Mouse (Mus musculus) forebrain, embryonic 10.5 days (tissue): ENCODE results near the gene Avp. TPM values are rescaled to one million over a fixed set of nuclear protein-coding genes. Genes with fewer than 3 reads are reported as not detected.
"Not testable (repeated sequence)": the region's sequence is repeated elsewhere in the genome, so short reads cannot be mapped to it uniquely, and the experiment has no call there.

Experiments used
- DNase-seq: peaks from one replicate; pipeline ENCODE4 v3.0.0-alpha.2; 2017; ENCODE audit warnings: low spot score; ENCODE audit errors: extremely low spot score
- H3K27ac ChIP-seq: fragments of 300-500 bp; sonication (generic); 2 replicates; pipeline ENCODE4 v1.5.1; 2016; ENCODE audit warnings: mild to moderate bottlenecking
- H3K27me3 ChIP-seq: fragments of 300-500 bp; sonication (generic); 2 replicates; pipeline ENCODE4 v1.6.1; 2016; ENCODE audit warnings: mild to moderate bottlenecking; ENCODE audit not compliant: poor library complexity, severe bottlenecking
- H3K36me3 ChIP-seq: fragments of 300-500 bp; sonication (generic); replicated peaks from 2 replicates; pipeline ENCODE4 v1.6.1; 2016; ENCODE audit warnings: mild to moderate bottlenecking, moderate library complexity
- H3K4me1 ChIP-seq: fragments of 300-500 bp; sonication (generic); 2 replicates; pipeline ENCODE4 v1.6.1; 2016
- H3K4me3 ChIP-seq: fragments of 300-500 bp; sonication (generic); 2 replicates; pipeline ENCODE4 v1.5.1; 2016; ENCODE audit warnings: mild to moderate bottlenecking, moderate library complexity
- H3K9me3 ChIP-seq: fragments of 300-500 bp; sonication (generic); 2 replicates; pipeline ENCODE4 v1.6.1; 2016; ENCODE audit warnings: mild to moderate bottlenecking, moderate library complexity
- WGBS: fragments of 180-500 bp; shearing (Covaris S2); methylation state at CpG from one replicate; pipeline ENCODE4 v1.1.7; 2016; 5-methylcytosine and 5-hydroxymethylcytosine counted together
- polyA plus RNA-seq: library from polyadenylated mRNA; unstranded; fragments of >200 nt; fragmentation: Nextera tagmentation; extraction: Ambion mirVana; gene quantifications from 2 replicates; pipeline ENCODE4 v1.2.1, GENCODE M21; 2016

The Avp gene
- polyA plus RNA-seq, 1 experiment from 2014 or later = not detected

DNA sequence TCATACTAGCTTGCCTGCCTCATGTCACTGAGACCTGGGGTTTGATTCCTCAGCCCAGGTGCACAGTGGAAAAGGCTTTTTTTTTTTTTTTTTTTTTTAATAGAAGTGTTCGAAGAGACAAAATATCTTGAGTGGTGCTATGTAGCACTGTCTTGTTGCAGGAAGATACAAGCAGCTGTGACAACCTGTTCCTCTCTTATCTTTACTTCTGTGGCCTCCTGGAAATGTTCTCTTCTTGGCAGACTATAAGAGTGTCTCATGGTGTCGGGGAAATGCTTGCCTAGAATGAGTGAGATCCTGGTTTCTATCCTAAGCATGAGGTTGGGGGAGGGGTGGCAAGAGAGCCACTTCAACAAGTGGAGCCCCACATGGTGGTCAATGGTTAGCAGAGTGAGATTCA, 6.0 kb upstream of the Avp start:
- no peak for DNase-seq
- Histone ChIP-seq H3K4me1 (peaks cover 9% of the 10 kb centered on the region), H3K36me3 (peaks cover 34% of the 10 kb centered on the region), H3K4me3 (no peak overlapping the region), H3K27me3 (peaks cover 17% of the 10 kb centered on the region), H3K27ac (no peak overlapping the region), H3K9me3 (no peaks in the 10 kb centered on the region)
- 85% methylated on average over 2 of the region's 2 CpGs for WGBS

DNA sequence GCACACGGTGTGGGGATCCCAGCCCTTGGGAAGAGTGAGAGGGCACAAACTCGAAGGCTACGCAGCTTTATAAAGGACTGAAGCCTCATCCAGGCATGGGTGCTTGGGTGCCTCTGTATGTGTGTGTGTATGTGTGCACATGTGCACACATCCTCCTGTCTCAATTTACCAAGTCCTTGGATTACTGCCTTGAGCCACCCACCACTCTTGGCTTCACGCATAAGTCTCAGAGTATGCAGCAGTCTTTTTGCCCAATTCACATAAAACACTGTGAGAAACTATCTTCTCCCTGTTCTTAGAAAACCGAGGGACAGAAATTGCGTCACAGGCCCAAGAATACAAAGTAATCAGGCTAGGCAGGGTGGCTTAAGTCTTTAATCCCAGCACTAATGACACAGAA, 3.7 kb upstream of the Avp start:
- DNase-seq = no peak
- no peak overlapping the region for H3K4me3 ChIP-seq
- no peaks in the 10 kb centered on the region for H3K9me3 ChIP-seq
- peaks cover 13% of the 10 kb centered on the region for H3K36me3 ChIP-seq
- WGBS = 86% methylated on average over 6 of the region's 6 CpGs
- H3K4me1 ChIP-seq = peaks cover 14% of the 10 kb centered on the region
- H3K27me3 ChIP-seq = peaks cover 40% of the 10 kb centered on the region
- H3K27ac ChIP-seq = no peak overlapping the region

GRCm38 (mm10) chr2:130583902-130584560, 1.7 kb upstream of the Avp start:
- no peaks in the 10 kb centered on the region for H3K9me3 ChIP-seq
- no peak for DNase-seq
- no peak overlapping the region for H3K27ac ChIP-seq
- 83% methylated on average over 10 of the region's 10 CpGs for WGBS
- peaks cover 60% of the 10 kb centered on the region for H3K27me3 ChIP-seq
- H3K4me3 ChIP-seq = no peak overlapping the region
- H3K4me1 ChIP-seq = peaks cover 23% of the 10 kb centered on the region
- H3K36me3 ChIP-seq = 0 out of 2 replicates have a peak, but pooled peaks cover under 1% of the 10 kb centered on the region

- 2% methylated on average over 16 of the region's 16 CpGs for WGBS
- Histone ChIP-seq H3K27ac (no peak overlapping the region), H3K36me3 (no peaks in the 10 kb centered on the region), H3K4me3 (peak overlapping the region; percentile 44), H3K9me3 (no peaks in the 10 kb centered on the region), H3K27me3 (peaks cover 89% of the 10 kb centered on the region), H3K4me1 (peaks cover 37% of the 10 kb centered on the region)
- no peak for DNase-seq
Observed at GRCm38 (mm10) chr2:130581201-130581600, 1.2 kb downstream of the Avp start.

DNA sequence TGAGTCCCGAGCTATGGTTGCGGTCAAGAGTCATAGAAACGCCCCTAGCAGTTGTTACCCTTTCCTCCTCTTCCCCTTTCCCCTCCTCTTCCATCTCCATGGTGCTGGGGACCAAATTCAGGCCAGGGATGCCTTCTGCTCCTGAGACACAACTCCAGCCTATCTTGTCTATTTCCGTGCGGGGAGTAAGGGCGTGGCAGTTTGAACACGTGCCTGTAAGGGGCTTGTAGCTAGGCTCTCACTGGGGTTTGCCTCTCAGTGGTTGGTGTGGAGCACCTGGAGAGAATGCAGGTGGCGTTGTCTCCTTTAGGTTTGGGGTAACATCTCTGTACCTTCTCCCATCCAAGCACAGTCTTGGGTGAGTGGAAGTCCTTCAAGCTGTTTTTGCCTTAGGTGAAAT, 2.6 kb downstream of the Avp start:
- no peaks in the 10 kb centered on the region for H3K36me3 ChIP-seq
- H3K27me3 ChIP-seq = peaks cover 98% of the 10 kb centered on the region
- no peak overlapping the region for H3K27ac ChIP-seq
- no peaks in the 10 kb centered on the region for H3K9me3 ChIP-seq
- DNase-seq = no peak
- H3K4me3 ChIP-seq = no peak overlapping the region
- WGBS = 4% methylated on average over 8 of the region's 8 CpGs
- H3K4me1 ChIP-seq = peaks cover 40% of the 10 kb centered on the region

DNA sequence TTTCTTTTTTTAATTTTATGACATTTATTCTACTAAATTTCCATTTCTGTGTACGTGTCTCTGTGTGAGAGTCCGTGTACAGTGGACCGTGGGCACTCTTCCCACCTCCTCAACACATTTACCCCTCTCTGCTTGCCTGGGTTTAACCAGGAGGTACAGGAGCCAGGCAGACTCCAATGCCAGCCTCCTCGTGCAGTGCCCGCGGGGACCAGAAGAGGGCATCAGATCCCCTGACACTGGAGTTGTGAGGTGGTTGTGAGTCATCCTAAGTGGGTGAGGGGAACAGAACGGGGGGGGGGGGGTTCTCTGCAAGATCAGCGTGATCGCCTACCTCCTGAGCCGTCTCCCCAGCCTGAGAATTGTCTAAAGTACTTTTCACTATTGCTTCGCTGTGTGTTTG, 4.2 kb downstream of the Avp start:
- peaks cover 40% of the 10 kb centered on the region for H3K4me1 ChIP-seq
- no peak overlapping the region for H3K27ac ChIP-seq
- peak; percentile 63 for DNase-seq
- 8% methylated on average over 11 of the region's 11 CpGs for WGBS
- H3K27me3 ChIP-seq = peaks cover 100% of the 10 kb centered on the region
- no peaks in the 10 kb centered on the region for H3K36me3 ChIP-seq
- H3K4me3 ChIP-seq = no peak overlapping the region
- H3K9me3 ChIP-seq = no peaks in the 10 kb centered on the region

GRCm38 (mm10) chr2:130577632-130578031, 4.7 kb downstream of the Avp start:
- DNase-seq = peak; percentile 45
- H3K27ac ChIP-seq = no peak overlapping the region
- peak overlapping the region; percentile 40 for H3K4me3 ChIP-seq
- no peaks in the 10 kb centered on the region for H3K36me3 ChIP-seq
- no peaks in the 10 kb centered on the region for H3K9me3 ChIP-seq
- peaks cover 96% of the 10 kb centered on the region for H3K27me3 ChIP-seq
- 3% methylated on average over 12 of the region's 12 CpGs for WGBS
- peaks cover 40% of the 10 kb centered on the region for H3K4me1 ChIP-seq

GRCm38 (mm10) chr2:130577021-130577420, 5.3 kb downstream of the Avp start:
- DNase-seq = peak; percentile 23
- peak overlapping the region; percentile 40; the same call in 1 of the 2 replicates for H3K4me3 ChIP-seq
- H3K27ac ChIP-seq = no peak overlapping the region
- H3K27me3 ChIP-seq = peaks cover 94% of the 10 kb centered on the region
- H3K4me1 ChIP-seq = peaks cover 40% of the 10 kb centered on the region
- H3K9me3 ChIP-seq = no peaks in the 10 kb centered on the region
- H3K36me3 ChIP-seq = no peaks in the 10 kb centered on the region
- WGBS = 5% methylated on average over 9 of the region's 9 CpGs

GRCm38 (mm10) chr2:130576564-130576963, 5.8 kb downstream of the Avp start:
- Histone ChIP-seq H3K4me3 (peak overlapping the region; percentile 40), H3K27me3 (peaks cover 89% of the 10 kb centered on the region), H3K4me1 (peaks cover 40% of the 10 kb centered on the region)
- peak; percentile 30 for DNase-seq
- H3K36me3 ChIP-seq, H3K27ac ChIP-seq, H3K9me3 ChIP-seq: not testable (repeated sequence)
- WGBS = under 1% methylated on average over 32 of the region's 32 CpGs

GRCm38 (mm10) chr2:130575873-130576272, 6.5 kb downstream of the Avp start, which contains the start of gene Oxt:
Oxt (plus strand) TSS chr2:130576173.
- H3K4me3 ChIP-seq = peak within 1 kb of the TSS; percentile 40
- no peak for DNase-seq
- no peaks in the 10 kb centered on the region for H3K36me3 ChIP-seq
- H3K9me3 ChIP-seq = no peaks in the 10 kb centered on the region
- no peak within 1 kb of the TSS for H3K27ac ChIP-seq
- H3K27me3 ChIP-seq = peaks cover 84% of the 10 kb centered on the region
- H3K4me1 ChIP-seq = peaks cover 34% of the 10 kb centered on the region
- 42% methylated on average over 9 of the region's 9 CpGs for WGBS

DNA sequence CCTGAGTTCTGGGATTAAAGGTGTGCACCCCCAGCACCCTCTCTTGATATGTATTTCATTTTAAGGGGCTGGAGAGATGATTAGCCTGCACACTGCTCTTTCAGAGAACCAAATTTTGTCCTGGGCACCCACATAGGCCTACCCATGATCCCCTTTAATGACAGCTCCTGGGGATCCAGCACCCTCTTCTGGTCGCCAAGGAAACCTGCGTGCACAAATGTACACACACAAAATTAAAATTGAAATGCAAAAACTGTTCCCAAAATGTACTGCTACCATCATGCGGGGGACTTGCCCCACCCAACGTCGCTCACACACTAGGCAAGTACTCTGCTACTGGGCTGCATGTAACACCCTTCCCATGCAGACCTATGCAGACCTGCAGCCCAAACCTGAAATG, 7.4 kb downstream of the Avp start:
- Histone ChIP-seq H3K27me3 (peaks cover 77% of the 10 kb centered on the region), H3K4me3 (no peak overlapping the region), H3K9me3 (no peaks in the 10 kb centered on the region), H3K36me3 (no peaks in the 10 kb centered on the region), H3K4me1 (peaks cover 24% of the 10 kb centered on the region), H3K27ac (no peak overlapping the region)
- no peak for DNase-seq
- 78% methylated on average over 5 of the region's 5 CpGs for WGBS

- Histone ChIP-seq H3K4me3 (no peak overlapping the region), H3K4me1 (peaks cover 5% of the 10 kb centered on the region), H3K36me3 (peaks cover 27% of the 10 kb centered on the region), H3K27ac (no peak overlapping the region), H3K9me3 (no peaks in the 10 kb centered on the region), H3K27me3 (peaks cover 27% of the 10 kb centered on the region)
- no peak for DNase-seq
Observed at GRCm38 (mm10) chr2:130569926-130570325, 12.4 kb downstream of the Avp start.

- Histone ChIP-seq H3K4me3 (no peak overlapping the region), H3K36me3 (peaks cover 29% of the 10 kb centered on the region), H3K9me3 (no peaks in the 10 kb centered on the region), H3K4me1 (peaks cover 15% of the 10 kb centered on the region), H3K27me3 (peaks cover 17% of the 10 kb centered on the region), H3K27ac (no peak overlapping the region)
- no peak for DNase-seq
- WGBS = 79% methylated on average over 4 of the region's 4 CpGs
Observed at GRCm38 (mm10) chr2:130568921-130569320, 13.4 kb downstream of the Avp start.
